Mouse (Mus musculus) liver, embryonic 11.5 days (tissue): ENCODE results near the gene Thap3. TPM values are rescaled to one million over a fixed set of nuclear protein-coding genes. Genes with fewer than 3 reads are reported as not detected.

Experiments
- ATAC-seq: fragments of 200-750 bp; cut with Nextera tagmentation; replicated peaks from 2 replicates; pipeline ENCODE4 v1.8.0; 2017; ENCODE audit warnings: moderate number of reproducible peaks, mild to moderate bottlenecking, moderate TSS enrichment, moderate library complexity; ENCODE audit not compliant: low FRiP score
- DNase-seq: peaks from one replicate; pipeline ENCODE4 v3.0.0-alpha.2; 2017; ENCODE audit warnings: low spot score
- H3K27ac ChIP-seq: fragments of 300-500 bp; sonication (generic); 2 replicates; pipeline ENCODE4 v1.5.1; 2014; ENCODE audit warnings: mild to moderate bottlenecking, low read depth, low read length, control low read depth
- H3K27me3 ChIP-seq: fragments of 300-500 bp; sonication (generic); replicated peaks from 2 replicates; pipeline ENCODE4 v1.6.1; 2014; ENCODE audit warnings: low read length, mixed read lengths; ENCODE audit not compliant: control insufficient read depth, insufficient read depth
- H3K36me3 ChIP-seq: fragments of 300-500 bp; sonication (generic); 2 replicates; pipeline ENCODE4 v1.6.1; 2014; ENCODE audit warnings: mild to moderate bottlenecking, low read length, moderate library complexity, mixed read lengths; ENCODE audit not compliant: control insufficient read depth, insufficient read depth
- H3K4me1 ChIP-seq: fragments of 300-500 bp; sonication (generic); replicated peaks from 2 replicates; pipeline ENCODE4 v1.6.1; 2014; ENCODE audit warnings: low read length, mixed read lengths; ENCODE audit not compliant: control insufficient read depth, insufficient read depth
- H3K4me2 ChIP-seq: fragments of 300-500 bp; sonication (generic); 2 replicates; pipeline ENCODE4 v1.6.1; 2014; ENCODE audit warnings: mild to moderate bottlenecking, control low read depth, moderate library complexity
- H3K4me3 ChIP-seq: fragments of 300-500 bp; sonication (generic); 2 replicates; pipeline ENCODE4 v1.5.1; 2014; ENCODE audit warnings: low read depth, low read length, control low read depth
- H3K9ac ChIP-seq: fragments of 300-500 bp; sonication (generic); 2 replicates; pipeline ENCODE4 v1.6.1; 2014; ENCODE audit warnings: low read depth, low read length, control low read depth
- H3K9me3 ChIP-seq: fragments of 300-500 bp; sonication (generic); 2 replicates; pipeline ENCODE4 v1.6.1; 2016; ENCODE audit warnings: low read length, inconsistent platforms, mixed read lengths; ENCODE audit not compliant: control insufficient read depth
- WGBS: fragments of 180-500 bp; shearing (Covaris S2); extraction: QIAGEN DNeasy Blood & Tissue Kit; methylation state at CpG from one replicate; pipeline ENCODE4 v1.1.7; 2014; 5-methylcytosine and 5-hydroxymethylcytosine counted together
- polyA plus RNA-seq: library from polyadenylated mRNA; unstranded; fragments of >200 nt; fragmentation: Nextera tagmentation; extraction: Ambion mirVana; gene quantifications from 2 replicates; pipeline ENCODE4 v1.2.1, GENCODE M21; 2014

Thap3 gene
- polyA plus RNA-seq, 1 experiment from 2014 or later: 14.5 TPM

DNA sequence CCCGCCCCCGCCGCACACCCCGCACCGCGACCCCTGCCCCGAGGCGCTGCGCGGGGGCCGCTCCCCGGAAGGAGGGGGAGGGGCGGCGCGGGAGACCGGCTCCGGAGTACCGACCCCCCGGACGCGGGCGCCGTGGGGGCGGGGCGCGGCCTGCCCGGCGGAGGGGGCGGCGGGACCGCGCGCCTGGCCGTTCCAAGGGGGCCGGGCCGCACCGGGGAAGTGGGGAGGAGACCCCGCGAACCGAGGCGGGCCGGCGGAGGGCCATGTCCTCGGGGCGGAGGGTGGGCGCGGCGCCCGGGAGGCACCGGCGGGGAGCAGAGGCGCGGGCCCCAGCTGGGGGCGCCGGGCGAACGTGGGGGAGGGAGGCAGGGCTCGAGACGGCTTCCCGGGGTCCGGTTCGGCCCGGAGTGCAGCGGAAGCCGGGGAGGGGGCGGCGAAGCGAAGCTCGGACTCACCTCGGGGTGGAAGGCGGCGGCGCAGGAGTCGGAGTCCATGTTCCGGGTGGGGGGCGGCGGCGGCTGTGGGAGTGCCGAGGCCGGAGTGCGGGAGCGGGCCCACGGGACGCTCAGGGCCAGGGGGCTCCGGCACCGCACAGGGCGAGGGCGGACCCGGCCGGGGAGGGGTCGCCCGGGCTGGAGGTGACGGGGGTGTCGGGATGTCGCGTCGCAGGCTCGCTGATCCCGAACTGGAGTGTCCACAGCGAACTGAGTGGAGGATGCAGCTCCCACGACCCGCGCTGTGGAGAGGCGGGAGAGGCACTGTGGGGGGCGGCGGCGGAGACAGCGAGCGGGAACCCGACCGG, 6.8 kb upstream of the Thap3 start:
- H3K36me3 ChIP-seq: peaks cover 15% of the 10 kb centered on the region
- WGBS: 1% methylated on average over 99 of the region's 111 CpGs
- peak overlapping the region; percentile 88 for H3K9ac ChIP-seq
- H3K4me3 ChIP-seq: peak overlapping the region; percentile 81
- peak overlapping the region; percentile 97 for H3K4me2 ChIP-seq
- peak overlapping the region; percentile 75 for H3K27ac ChIP-seq
- no peak for DNase-seq
- peaks cover 19% of the 10 kb centered on the region for H3K4me1 ChIP-seq
- no peaks in the 10 kb centered on the region for H3K9me3 ChIP-seq
- ATAC-seq: peak; percentile 9; the same call in 1 of the 2 replicates
- H3K27me3 ChIP-seq: no peaks in the 10 kb centered on the region

DNA sequence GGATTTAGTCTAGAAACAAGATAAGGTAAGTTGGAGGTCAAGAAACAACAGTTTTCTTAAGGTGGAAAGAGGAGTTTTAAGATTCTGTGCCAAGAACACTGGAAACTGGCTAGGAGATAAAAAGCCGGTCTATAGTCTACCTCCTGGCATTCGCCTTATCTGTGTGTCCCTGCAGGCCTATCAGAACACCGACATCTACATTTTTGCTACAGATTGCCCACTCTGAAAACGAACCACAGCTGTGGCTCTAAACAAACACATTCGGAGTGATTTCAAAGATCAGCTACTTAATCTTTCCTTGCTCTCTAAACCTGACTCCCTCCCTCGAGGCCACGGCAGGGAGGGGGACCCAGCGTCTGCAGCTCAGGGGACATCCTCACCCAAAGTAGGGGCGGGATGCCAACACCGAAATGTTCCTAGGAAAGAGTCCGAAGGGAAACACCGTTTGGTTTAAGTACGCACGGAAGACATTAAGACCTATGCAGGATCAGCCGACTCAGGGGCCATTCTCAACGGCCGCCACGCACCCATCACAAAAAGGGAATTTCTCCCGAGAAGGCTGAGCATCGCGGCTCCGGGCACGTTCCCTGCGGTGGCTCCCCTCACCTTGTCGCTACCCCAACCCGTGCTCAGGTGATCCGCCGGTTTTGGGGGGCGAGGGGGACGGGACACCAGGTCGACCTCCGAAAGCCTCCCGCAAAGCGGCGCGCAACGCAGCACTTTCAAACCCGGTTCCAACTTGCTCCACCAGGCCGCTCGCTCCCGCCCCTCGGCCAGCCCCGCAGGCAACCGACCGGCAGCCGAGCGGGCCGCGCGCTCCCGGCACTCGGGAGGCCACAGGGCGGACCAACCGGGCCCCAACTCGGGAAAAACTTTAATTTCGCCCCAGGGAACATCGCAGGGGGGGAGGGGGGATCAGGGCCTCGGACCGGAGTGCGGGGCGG, 5.7 kb upstream of the Thap3 start:
- Histone ChIP-seq H3K9me3 (no peaks in the 10 kb centered on the region), H3K4me1 (peaks cover 19% of the 10 kb centered on the region), H3K36me3 (peaks cover 15% of the 10 kb centered on the region), H3K27me3 (no peaks in the 10 kb centered on the region), H3K27ac (peak overlapping the region; percentile 75; the same call in 1 of the 2 replicates), H3K4me2 (peak overlapping the region; percentile 97), H3K9ac (peak overlapping the region; percentile 88), H3K4me3 (peak overlapping the region; percentile 81)
- WGBS: 2% methylated on average over 61 of the region's 61 CpGs
- no peak for ATAC-seq
- DNase-seq: peak; percentile 52

DNA sequence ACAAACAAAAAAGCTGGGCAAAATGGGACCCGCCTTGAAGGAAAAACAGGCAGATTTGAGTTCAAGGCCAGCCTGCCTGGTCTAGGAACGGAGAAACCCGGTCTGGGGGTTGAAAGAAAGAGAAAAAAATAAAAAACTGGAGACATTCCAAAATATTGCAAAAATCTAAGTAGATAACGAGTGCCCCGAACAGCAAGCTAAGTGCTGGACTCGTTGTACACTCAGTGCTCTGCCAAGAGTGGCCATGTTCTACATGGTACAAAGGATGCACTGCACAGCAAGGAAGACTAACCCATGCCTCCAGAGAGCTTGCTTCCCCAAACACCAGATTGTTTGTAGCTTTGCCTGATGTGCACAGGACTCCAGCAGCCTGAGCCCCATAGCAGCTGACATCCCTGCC, 4.2 kb upstream of the Thap3 start:
- Histone ChIP-seq H3K27me3 (no peaks in the 10 kb centered on the region), H3K4me1 (peaks cover 26% of the 10 kb centered on the region), H3K4me2 (no peak overlapping the region; the same call in 1 of the 2 replicates), H3K9ac (no peak overlapping the region), H3K27ac (no peak overlapping the region), H3K36me3 (peaks cover 15% of the 10 kb centered on the region), H3K4me3 (no peak overlapping the region), H3K9me3 (no peaks in the 10 kb centered on the region)
- WGBS: 86% methylated on average over 6 of the region's 6 CpGs
- ATAC-seq (no peak), DNase-seq (no peak)

DNA sequence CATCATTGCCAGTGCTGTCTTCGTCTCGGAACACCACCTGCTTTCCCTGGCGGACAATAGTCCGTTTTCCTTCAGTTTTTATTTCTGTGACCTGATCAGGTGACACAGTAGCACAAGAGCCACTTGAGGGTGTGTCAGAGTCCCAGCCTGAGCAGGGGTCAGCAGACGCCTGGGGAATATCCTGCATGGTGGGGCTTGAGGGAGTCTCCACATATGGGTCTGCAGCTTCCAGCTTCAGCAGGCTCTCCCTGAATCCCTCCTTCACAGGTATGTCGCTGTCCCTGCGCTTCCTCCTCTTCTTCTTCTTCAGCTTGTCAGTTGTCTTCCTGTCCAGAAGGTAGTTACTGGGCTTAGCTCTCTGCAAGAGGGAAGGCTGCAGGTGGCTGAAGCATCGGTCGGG, 3.3 kb upstream of the Thap3 start:
- ATAC-seq: no peak
- no peak overlapping the region for H3K27ac ChIP-seq
- peaks cover 15% of the 10 kb centered on the region for H3K36me3 ChIP-seq
- H3K4me2 ChIP-seq: no peak overlapping the region
- no peaks in the 10 kb centered on the region for H3K27me3 ChIP-seq
- no peak overlapping the region for H3K9ac ChIP-seq
- peaks cover 22% of the 10 kb centered on the region for H3K4me1 ChIP-seq
- H3K4me3 ChIP-seq: no peak overlapping the region
- no peak for DNase-seq
- WGBS: 91% methylated on average over 9 of the region's 9 CpGs
- H3K9me3 ChIP-seq: no peaks in the 10 kb centered on the region

DNA sequence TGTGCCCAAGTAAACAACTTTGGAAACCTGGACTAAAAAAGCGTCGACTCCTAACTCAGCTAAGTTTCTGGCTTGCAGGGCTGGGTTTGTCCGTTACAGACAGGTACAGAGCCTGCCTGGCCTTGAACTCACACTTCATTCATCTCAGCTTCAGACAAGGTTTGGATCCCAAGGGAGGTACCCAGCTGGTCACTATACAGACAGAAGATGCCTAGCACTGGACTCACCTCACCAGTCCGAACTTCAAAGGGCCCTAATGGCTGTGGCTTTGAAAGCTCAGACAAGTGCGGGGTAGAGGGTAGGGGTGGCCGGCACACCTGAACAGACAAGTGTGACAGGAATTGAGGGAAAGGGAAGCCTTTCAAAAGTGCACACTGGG, 302 bp upstream of the Thap3 start:
- Histone ChIP-seq H3K4me3 (peak overlapping the region; percentile 71), H3K27me3 (no peaks in the 10 kb centered on the region), H3K27ac (peak overlapping the region; percentile 73; the same call in 1 of the 2 replicates), H3K4me2 (peak overlapping the region; percentile 82), H3K36me3 (peaks cover 18% of the 10 kb centered on the region), H3K9ac (peak overlapping the region; percentile 86; the same call in 1 of the 2 replicates), H3K4me1 (peaks cover 20% of the 10 kb centered on the region), H3K9me3 (no peaks in the 10 kb centered on the region)
- WGBS: 35% methylated on average over 6 of the region's 6 CpGs
- DNase-seq (no peak), ATAC-seq (peak; percentile 18; the same call in 1 of the 2 replicates)

DNA sequence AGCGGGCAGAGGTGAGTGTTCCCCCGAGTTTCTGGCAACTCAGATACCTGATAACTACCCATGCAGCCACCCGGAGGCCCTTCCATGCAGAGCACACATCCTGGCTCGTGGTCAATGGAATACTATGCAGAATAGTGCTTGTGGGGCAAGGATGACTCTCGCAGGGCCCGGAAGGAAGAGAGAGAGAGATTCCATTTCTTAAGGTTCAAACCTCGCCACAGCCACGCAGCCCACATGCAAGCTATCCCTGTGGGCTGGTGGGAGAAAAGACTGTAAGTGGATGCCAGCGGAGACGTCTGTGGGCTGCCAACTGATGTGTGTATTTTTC, 819 bp downstream of the Thap3 start:
- Histone ChIP-seq H3K4me1 (peaks cover 24% of the 10 kb centered on the region), H3K9ac (peak overlapping the region; percentile 86), H3K9me3 (no peaks in the 10 kb centered on the region), H3K4me3 (peak overlapping the region; percentile 71), H3K27me3 (no peaks in the 10 kb centered on the region), H3K36me3 (peaks cover 18% of the 10 kb centered on the region), H3K4me2 (peak overlapping the region; percentile 82), H3K27ac (no peak overlapping the region)
- ATAC-seq: no peak
- DNase-seq: no peak
- WGBS: 25% methylated on average over 10 of the region's 10 CpGs

DNA sequence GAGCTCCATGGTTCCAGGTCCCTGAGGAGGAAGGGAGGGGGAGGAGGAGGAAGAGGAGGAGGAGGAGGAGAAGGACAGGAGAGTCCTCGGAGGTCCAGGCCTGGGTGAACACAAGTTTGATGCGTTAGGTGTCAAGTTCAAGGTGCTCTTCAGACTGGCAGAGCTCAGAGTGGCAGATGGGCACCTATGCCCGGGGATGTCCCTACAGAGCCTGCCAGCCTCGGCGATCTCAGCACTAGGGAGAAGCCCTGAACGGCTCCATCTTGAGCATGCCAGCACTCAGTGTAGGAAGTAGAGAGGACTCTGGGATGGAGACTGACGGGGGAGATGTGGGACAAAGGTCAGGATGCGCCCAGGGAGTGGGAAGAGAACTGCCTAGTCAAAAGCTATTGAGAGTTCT, 2.1 kb downstream of the Thap3 start:
- ATAC-seq: no peak
- Histone ChIP-seq H3K9ac (no peak overlapping the region), H3K4me3 (no peak overlapping the region), H3K27me3 (no peaks in the 10 kb centered on the region), H3K9me3 (no peaks in the 10 kb centered on the region), H3K4me1 (peaks cover 24% of the 10 kb centered on the region), H3K4me2 (0 out of 2 replicates have a peak overlapping the region, but pooled peaks have one; percentile 13), H3K36me3 (peaks cover 14% of the 10 kb centered on the region), H3K27ac (no peak overlapping the region)
- WGBS: 69% methylated on average over 8 of the region's 8 CpGs
- no peak for DNase-seq

DNA sequence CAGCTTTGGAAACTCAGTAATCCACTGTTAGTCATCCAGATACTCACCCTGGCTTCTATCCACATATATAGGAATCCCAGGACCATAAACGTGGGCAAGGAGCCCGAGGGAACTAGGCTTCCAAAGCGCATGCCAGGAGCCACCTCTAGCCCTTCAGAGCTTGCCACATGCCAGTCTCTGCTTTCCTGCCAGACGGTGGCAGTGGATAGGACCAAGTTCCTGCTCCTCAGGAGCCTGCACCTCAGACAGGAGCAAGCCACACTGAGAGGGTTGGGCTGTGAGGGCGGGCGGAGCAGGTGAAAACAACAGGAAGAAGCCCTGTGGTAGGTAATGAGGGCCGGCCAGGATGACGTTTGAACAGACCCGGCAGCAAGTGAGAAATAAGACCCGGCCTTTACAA, 2.9 kb downstream of the Thap3 start:
- WGBS: 41% methylated on average over 10 of the region's 10 CpGs
- no peaks in the 10 kb centered on the region for H3K9me3 ChIP-seq
- no peaks in the 10 kb centered on the region for H3K27me3 ChIP-seq
- ATAC-seq: no peak
- H3K4me3 ChIP-seq: no peak overlapping the region
- H3K36me3 ChIP-seq: peaks cover 8% of the 10 kb centered on the region
- no peak overlapping the region for H3K27ac ChIP-seq
- H3K4me1 ChIP-seq: peaks cover 24% of the 10 kb centered on the region
- no peak overlapping the region for H3K9ac ChIP-seq
- H3K4me2 ChIP-seq: no peak overlapping the region
- DNase-seq: no peak
